Mouse (Mus musculus): ENCODE data around the gene Armt1. TPM values are rescaled to one million over a fixed set of nuclear protein-coding genes. Genes with fewer than 3 reads are reported as not detected.

The Armt1 gene
- polyA plus RNA-seq, 1 experiment, result 21.1 TPM

GRCm38 (mm10) chr10:4476604-4477003 is 44.3 kb downstream of the Armt1 start:
- Histone ChIP-seq H3K4me3 (ENCODE audit: insufficient read depth, low read length) (no peak overlapping the region), H3K4me1 (ENCODE audit: control insufficient read depth, insufficient read depth, low read length) (no peaks in the 10 kb centered on the region; the same call in 1 of the 2 replicates), H3K27ac (ENCODE audit: insufficient read depth, low read length) (no peak overlapping the region)
- no peak for TF ChIP-seq CTCF (IDR thresholded peaks at IDR 0.05; ENCODE audit: extremely low read depth, insufficient read depth, low read length)

- Histone ChIP-seq H3K27ac (ENCODE audit: insufficient read depth, low read length) (no peak overlapping the region), H3K4me3 (ENCODE audit: insufficient read depth, low read length) (no peak overlapping the region), H3K4me1 (ENCODE audit: control insufficient read depth, insufficient read depth, low read length) (no peaks in the 10 kb centered on the region)
- TF ChIP-seq POLR2A (IDR thresholded peaks at IDR 0.05; ENCODE audit: extremely low read depth, insufficient read depth, low read length) (no peak), CTCF (IDR thresholded peaks at IDR 0.05; ENCODE audit: extremely low read depth, insufficient read depth, low read length) (no peak)
Measured at GRCm38 (mm10) chr10:4480929-4481328, 48.7 kb downstream of the Armt1 start.

- H3K4me3 ChIP-seq (ENCODE audit: insufficient read depth, low read length), result no peak overlapping the region
- no peak for TF ChIP-seq POLR2A (IDR thresholded peaks at IDR 0.05; ENCODE audit: extremely low read depth, insufficient read depth, low read length)
- no peak for TF ChIP-seq CTCF (IDR thresholded peaks at IDR 0.05; ENCODE audit: extremely low read depth, insufficient read depth, low read length)
Measured at GRCm38 (mm10) chr10:4481695-4482094, 49.4 kb downstream of the Armt1 start.

GRCm38 (mm10) chr10:4482355-4482754 is 50.1 kb downstream of the Armt1 start, which contains the start of gene Ccdc170:
TSS of gene Ccdc170 (plus strand) at chr10:4482502.
- Histone ChIP-seq H3K4me1 (ENCODE audit: control insufficient read depth, insufficient read depth, low read length) (no peaks in the 10 kb centered on the region), H3K27ac (ENCODE audit: insufficient read depth, low read length) (no peak within 1 kb of the TSS), H3K4me3 (ENCODE audit: insufficient read depth, low read length) (no peak within 1 kb of the TSS)
- TF ChIP-seq POLR2A (IDR thresholded peaks at IDR 0.05; ENCODE audit: extremely low read depth, insufficient read depth, low read length) (no peak), CTCF (IDR thresholded peaks at IDR 0.05; ENCODE audit: extremely low read depth, insufficient read depth, low read length) (no peak)

More at GRCm38 (mm10) chr10:4481695-4482094, 49.4 kb downstream of the Armt1 start:
- Histone ChIP-seq H3K27ac (ENCODE audit: insufficient read depth, low read length) (no peak overlapping the region), H3K4me1 (ENCODE audit: control insufficient read depth, insufficient read depth, low read length) (no peaks in the 10 kb centered on the region)

- Histone ChIP-seq H3K27ac (ENCODE audit: insufficient read depth, low read length) (no peak overlapping the region), H3K4me1 (ENCODE audit: control insufficient read depth, insufficient read depth, low read length) (no peaks in the 10 kb centered on the region), H3K4me3 (ENCODE audit: insufficient read depth, low read length) (no peak overlapping the region)
- TF ChIP-seq POLR2A (IDR thresholded peaks at IDR 0.05; ENCODE audit: extremely low read depth, insufficient read depth, low read length) (no peak), CTCF (IDR thresholded peaks at IDR 0.05; ENCODE audit: extremely low read depth, insufficient read depth, low read length) (no peak)
Measured at GRCm38 (mm10) chr10:4483848-4484247, 51.6 kb downstream of the Armt1 start.

- TF ChIP-seq POLR2A (IDR thresholded peaks at IDR 0.05; ENCODE audit: extremely low read depth, insufficient read depth, low read length), result no peak
- no peak for TF ChIP-seq CTCF (IDR thresholded peaks at IDR 0.05; ENCODE audit: extremely low read depth, insufficient read depth, low read length)
- H3K27ac ChIP-seq (ENCODE audit: insufficient read depth, low read length), result no peak overlapping the region
- H3K4me3 ChIP-seq (ENCODE audit: insufficient read depth, low read length), result no peak overlapping the region
- H3K4me1 ChIP-seq (ENCODE audit: control insufficient read depth, insufficient read depth, low read length), result no peaks in the 10 kb centered on the region
Measured at GRCm38 (mm10) chr10:4484986-4485385, 52.7 kb downstream of the Armt1 start.

- Histone ChIP-seq H3K4me3 (ENCODE audit: insufficient read depth, low read length) (no peak overlapping the region), H3K27ac (ENCODE audit: insufficient read depth, low read length) (no peak overlapping the region), H3K4me1 (ENCODE audit: control insufficient read depth, insufficient read depth, low read length) (no peaks in the 10 kb centered on the region)
- TF ChIP-seq POLR2A (IDR thresholded peaks at IDR 0.05; ENCODE audit: extremely low read depth, insufficient read depth, low read length) (no peak), CTCF (IDR thresholded peaks at IDR 0.05; ENCODE audit: extremely low read depth, insufficient read depth, low read length) (no peak)
Measured at GRCm38 (mm10) chr10:4489865-4490264, 57.6 kb downstream of the Armt1 start.

- TF ChIP-seq CTCF (IDR thresholded peaks at IDR 0.05; ENCODE audit: extremely low read depth, insufficient read depth, low read length) (no peak), POLR2A (IDR thresholded peaks at IDR 0.05; ENCODE audit: extremely low read depth, insufficient read depth, low read length) (no peak)
- Histone ChIP-seq H3K4me3 (ENCODE audit: insufficient read depth, low read length) (no peak overlapping the region), H3K27ac (ENCODE audit: insufficient read depth, low read length) (no peak overlapping the region), H3K4me1 (ENCODE audit: control insufficient read depth, insufficient read depth, low read length) (no peaks in the 10 kb centered on the region)
Measured at GRCm38 (mm10) chr10:4491281-4491680, 59.0 kb downstream of the Armt1 start.

- Histone ChIP-seq H3K4me3 (ENCODE audit: insufficient read depth, low read length) (no peak overlapping the region), H3K27ac (ENCODE audit: insufficient read depth, low read length) (no peak overlapping the region), H3K4me1 (ENCODE audit: control insufficient read depth, insufficient read depth, low read length) (no peaks in the 10 kb centered on the region)
- TF ChIP-seq CTCF (IDR thresholded peaks at IDR 0.05; ENCODE audit: extremely low read depth, insufficient read depth, low read length) (no peak), POLR2A (IDR thresholded peaks at IDR 0.05; ENCODE audit: extremely low read depth, insufficient read depth, low read length) (no peak)
Measured at GRCm38 (mm10) chr10:4492045-4492444, 59.8 kb downstream of the Armt1 start.

- TF ChIP-seq POLR2A (IDR thresholded peaks at IDR 0.05; ENCODE audit: extremely low read depth, insufficient read depth, low read length) (no peak), CTCF (IDR thresholded peaks at IDR 0.05; ENCODE audit: extremely low read depth, insufficient read depth, low read length) (no peak)
- Histone ChIP-seq H3K4me3 (ENCODE audit: insufficient read depth, low read length) (no peak overlapping the region), H3K4me1 (ENCODE audit: control insufficient read depth, insufficient read depth, low read length) (no peaks in the 10 kb centered on the region), H3K27ac (ENCODE audit: insufficient read depth, low read length) (no peak overlapping the region)
Measured at GRCm38 (mm10) chr10:4492909-4493308, 60.6 kb downstream of the Armt1 start.

All from cortical plate, adult 2 months (tissue).